Mouse (Mus musculus) brain, embryonic 14.5 days (tissue): ENCODE results near the gene Oscp1.

Source experiments
- CTCF ChIP-seq: fragments of 200-500 bp; IDR thresholded peaks from 2 replicates; pipeline ENCODE4 v1.5.1; 2012; ENCODE audit warnings: inconsistent platforms, mild to moderate bottlenecking, moderate library complexity, borderline replicate concordance; ENCODE audit not compliant: insufficient read depth, insufficient read length; ENCODE audit errors: extremely low read depth
- POLR2A ChIP-seq: fragments of 200-500 bp; IDR thresholded peaks from 2 replicates; pipeline ENCODE4 v1.6.1; 2012; ENCODE audit warnings: mild to moderate bottlenecking, inconsistent platforms, borderline replicate concordance; ENCODE audit not compliant: poor library complexity, insufficient read depth, insufficient read length, severe bottlenecking; ENCODE audit errors: extremely low read depth

DNA sequence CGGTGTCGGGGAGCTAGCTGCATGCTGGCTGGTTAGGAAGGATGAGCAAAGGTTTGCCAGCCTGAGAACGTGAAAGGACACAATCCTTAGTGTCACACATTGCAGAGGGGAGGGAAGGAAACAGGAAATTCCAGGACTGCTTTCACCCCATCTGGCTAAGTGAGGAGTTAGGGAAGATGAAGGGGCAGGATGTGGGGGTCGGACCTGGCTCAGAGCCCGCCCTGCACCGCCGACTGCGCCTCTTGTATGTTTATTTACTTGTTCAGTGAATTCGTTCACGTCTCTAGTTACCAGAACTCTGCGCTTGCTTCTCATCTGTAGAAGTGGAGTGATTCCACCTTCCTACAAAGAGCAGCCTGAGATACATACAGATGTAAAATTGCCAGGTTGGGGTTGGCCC, 72.1 kb downstream of the Oscp1 start:
- no peak for TF ChIP-seq POLR2A
- no peak for TF ChIP-seq CTCF
